In genomic region chr8:79350094-79350593, GRCm38 (mm10) we compare ENCODE assay signal across 9 mouse cellular contexts. TPM values are rescaled to one million over a fixed set of nuclear protein-coding genes. Genes with fewer than 3 reads are reported as not detected.
DNase-seq lines count a peak whose midpoint lies in the region; ATAC-seq lines count a peak whose summit lies in the region.
"Had no signal": no experiment of that assay in that cellular context is flagged by ENCODE, and none has a peak within 500 bp of the region (broad histone marks: within the 10 kb centered on the region; RNA-seq: fewer than 3 reads in every experiment).

No protein-coding gene starts in this region.

- H3K36me3 ChIP-seq in forebrain, embryonic 12.5 days (replicated peaks): peaks cover 36% of the 10 kb centered on the region
- peaks cover 20% of the 10 kb centered on the region; the same call in 1 of the 2 replicates for H3K36me3 ChIP-seq in heart, embryonic 15.5 days
- H3K36me3 ChIP-seq in stomach, embryonic 14.5 days (ENCODE audit: control insufficient read depth, insufficient read depth, low read length): peaks cover 17% of the 10 kb centered on the region; the same call in 1 of the 2 replicates

- DNase-seq in kidney, adult 11 months: peak; percentile 48
- no peak for DNase-seq in kidney, adult 18-20 months
- peak; percentile 44 to 49 for DNase-seq in kidney, postnatal 25 days
- DNase-seq in lung, postnatal 36 days: peak; percentile 80
- no peak for DNase-seq in T-cell, adult 2 months (ENCODE audit: low spot score)

- no peak overlapping the region for H3K9ac ChIP-seq in forebrain, embryonic 12.5 days
- H3K9ac ChIP-seq in heart, embryonic 15.5 days: no peak overlapping the region
- 0 out of 2 replicates have a peak overlapping the region, but pooled peaks have one; percentile 6 for H3K9ac ChIP-seq in stomach, embryonic 14.5 days (replicated peaks; ENCODE audit: low read depth, low read length)

- 26% methylated on average over 6 of the region's 6 CpGs for WGBS in forebrain, embryonic 12.5 days
- 46% methylated on average over 6 of the region's 6 CpGs for WGBS in heart, embryonic 15.5 days
- WGBS in stomach, embryonic 14.5 days: 27% methylated on average over 6 of the region's 6 CpGs

- no peak overlapping the region for H3K4me3 ChIP-seq in forebrain, embryonic 12.5 days (replicated peaks)
- no peak overlapping the region for H3K4me3 ChIP-seq in heart, embryonic 15.5 days
- no peak overlapping the region for H3K4me3 ChIP-seq in stomach, embryonic 14.5 days (ENCODE audit: low read depth, low read length)
- H3K4me3 ChIP-seq: myocyte had no signal

- ATAC-seq in forebrain, embryonic 12.5 days (ENCODE audit: low FRiP score): peak; percentile 82
- peak; percentile 53; the same call in 1 of the 2 replicates for ATAC-seq in heart, embryonic 15.5 days (replicated peaks; ENCODE audit: insufficient number of reproducible peaks, insufficient read depth, low FRiP score, low read depth)
- ATAC-seq in stomach, embryonic 14.5 days (ENCODE audit: insufficient number of reproducible peaks, insufficient read depth, low FRiP score, low read depth): peak; percentile 50; the same call in 1 of the 2 replicates

- H3K27ac ChIP-seq in forebrain, embryonic 12.5 days: peak overlapping the region; percentile 74
- peak overlapping the region; percentile 63 for H3K27ac ChIP-seq in heart, embryonic 15.5 days
- H3K27ac ChIP-seq in stomach, embryonic 14.5 days (ENCODE audit: low read length): peak overlapping the region; percentile 87

- H3K27me3 ChIP-seq in forebrain, embryonic 12.5 days: 0 out of 2 replicates have a peak, but pooled peaks cover 4% of the 10 kb centered on the region
- no peaks in the 10 kb centered on the region for H3K27me3 ChIP-seq in heart, embryonic 15.5 days
- no peaks in the 10 kb centered on the region for H3K27me3 ChIP-seq in stomach, embryonic 14.5 days (ENCODE audit: control insufficient read depth, insufficient read depth, low read length)

- peaks cover 23% of the 10 kb centered on the region for H3K4me1 ChIP-seq in forebrain, embryonic 12.5 days
- H3K4me1 ChIP-seq in heart, embryonic 15.5 days (replicated peaks): peaks cover 10% of the 10 kb centered on the region
- H3K4me1 ChIP-seq in stomach, embryonic 14.5 days (ENCODE audit: control insufficient read depth, insufficient read depth, low read length): peaks cover 34% of the 10 kb centered on the region

- H3K4me2 ChIP-seq in forebrain, embryonic 12.5 days: peak overlapping the region; percentile 21; the same call in 1 of the 2 replicates
- 0 out of 2 replicates have a peak overlapping the region, but pooled peaks have one; percentile 7 for H3K4me2 ChIP-seq in heart, embryonic 15.5 days
- 0 out of 2 replicates have a peak overlapping the region, but pooled peaks have one; percentile 14 for H3K4me2 ChIP-seq in stomach, embryonic 14.5 days (replicated peaks; ENCODE audit: low read depth, low read length)

- H3K9me3 ChIP-seq in forebrain, embryonic 12.5 days: no peaks in the 10 kb centered on the region
- no peaks in the 10 kb centered on the region for H3K9me3 ChIP-seq in heart, embryonic 15.5 days (replicated peaks)
- no peaks in the 10 kb centered on the region for H3K9me3 ChIP-seq in stomach, embryonic 14.5 days (ENCODE audit: control insufficient read depth, low read depth, low read length)

RNA-seq across cellular contexts. Expression of gene Smad1, which starts 49.2 kb away (rescaled TPM):
- 63.7 and 63.8 TPM in 2 replicates for polyA plus RNA-seq in forebrain, embryonic 12.5 days (2016; fragmentation: Nextera tagmentation; extraction: Ambion mirVana)
- 17.9 and 22.2 TPM in 2 replicates for polyA plus RNA-seq in heart, embryonic 15.5 days (2015; fragmentation: Nextera tagmentation; extraction: Ambion mirVana)
- polyA plus RNA-seq in stomach, embryonic 14.5 days (2014; fragmentation: Nextera tagmentation; extraction: Ambion mirVana): 50.5 and 54.8 TPM in 2 replicates

RNA-seq across cellular contexts. Expression of gene Mmaa, which starts 55.4 kb away (rescaled TPM):
- polyA plus RNA-seq in forebrain, embryonic 12.5 days (2016; fragmentation: Nextera tagmentation; extraction: Ambion mirVana): 16.8 and 17.5 TPM in 2 replicates
- 15.0 and 15.7 TPM in 2 replicates for polyA plus RNA-seq in heart, embryonic 15.5 days (2015; fragmentation: Nextera tagmentation; extraction: Ambion mirVana)
- polyA plus RNA-seq in stomach, embryonic 14.5 days (2014; fragmentation: Nextera tagmentation; extraction: Ambion mirVana): 11.5 and 13.9 TPM in 2 replicates

Comparison
In these comparisons a context has a peak if more than half of its experiments do, and no peak if none do; other contexts are left out.
1. DNase-seq: peak in kidney, adult 11 months (single experiment), kidney, postnatal 25 days (2 of 2) and lung, postnatal 36 days (single experiment); none in kidney, adult 18-20 months (single experiment) and T-cell, adult 2 months (single experiment).
2. Peak in every context shown above with its lines, with median percentiles within 50 percentile points of each other: ATAC-seq, H3K27ac ChIP-seq and H3K4me2 ChIP-seq.